Mouse (Mus musculus): ENCODE results near the gene Snx11.
"Not testable (repeated sequence)": the region's sequence is repeated elsewhere in the genome, so short reads cannot be mapped to it uniquely, and the experiment has no call there.

Snx11 gene

GRCm38 (mm10) chr11:96796081-96796480 is 18.7 kb upstream of the Snx11 start:
- no peak for DNase-seq (ENCODE audit: low read depth, low spot score)

DNA sequence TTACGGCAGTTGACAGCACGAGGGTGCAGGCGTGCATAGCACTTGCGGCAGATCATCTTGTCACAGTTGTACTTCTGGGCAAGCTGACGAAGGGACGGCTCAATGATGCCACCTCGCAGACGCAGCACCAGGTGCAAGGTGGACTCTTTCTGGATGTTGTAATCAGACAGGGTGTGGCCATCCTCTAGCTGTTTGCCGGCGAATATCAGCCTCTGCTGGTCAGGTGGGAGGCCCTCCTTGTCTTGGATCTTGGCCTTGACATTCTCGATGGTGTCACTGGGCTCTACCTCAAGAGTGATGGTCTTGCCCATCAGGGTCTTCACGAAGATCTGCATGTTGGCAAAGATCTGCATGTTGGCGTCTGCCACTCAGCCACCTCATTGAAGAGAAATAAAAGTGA is 18.1 kb upstream of the Snx11 start:
- DNase-seq (ENCODE audit: low read depth, low spot score), result no peak

GRCm38 (mm10) chr11:96790681-96791080 is 13.3 kb upstream of the Snx11 start:
- DNase-seq (ENCODE audit: low read depth, low spot score), result no peak

- DNase-seq (ENCODE audit: low read depth, low spot score), result no peak
Measured at GRCm38 (mm10) chr11:96789990-96790389, 12.6 kb upstream of the Snx11 start.

DNA sequence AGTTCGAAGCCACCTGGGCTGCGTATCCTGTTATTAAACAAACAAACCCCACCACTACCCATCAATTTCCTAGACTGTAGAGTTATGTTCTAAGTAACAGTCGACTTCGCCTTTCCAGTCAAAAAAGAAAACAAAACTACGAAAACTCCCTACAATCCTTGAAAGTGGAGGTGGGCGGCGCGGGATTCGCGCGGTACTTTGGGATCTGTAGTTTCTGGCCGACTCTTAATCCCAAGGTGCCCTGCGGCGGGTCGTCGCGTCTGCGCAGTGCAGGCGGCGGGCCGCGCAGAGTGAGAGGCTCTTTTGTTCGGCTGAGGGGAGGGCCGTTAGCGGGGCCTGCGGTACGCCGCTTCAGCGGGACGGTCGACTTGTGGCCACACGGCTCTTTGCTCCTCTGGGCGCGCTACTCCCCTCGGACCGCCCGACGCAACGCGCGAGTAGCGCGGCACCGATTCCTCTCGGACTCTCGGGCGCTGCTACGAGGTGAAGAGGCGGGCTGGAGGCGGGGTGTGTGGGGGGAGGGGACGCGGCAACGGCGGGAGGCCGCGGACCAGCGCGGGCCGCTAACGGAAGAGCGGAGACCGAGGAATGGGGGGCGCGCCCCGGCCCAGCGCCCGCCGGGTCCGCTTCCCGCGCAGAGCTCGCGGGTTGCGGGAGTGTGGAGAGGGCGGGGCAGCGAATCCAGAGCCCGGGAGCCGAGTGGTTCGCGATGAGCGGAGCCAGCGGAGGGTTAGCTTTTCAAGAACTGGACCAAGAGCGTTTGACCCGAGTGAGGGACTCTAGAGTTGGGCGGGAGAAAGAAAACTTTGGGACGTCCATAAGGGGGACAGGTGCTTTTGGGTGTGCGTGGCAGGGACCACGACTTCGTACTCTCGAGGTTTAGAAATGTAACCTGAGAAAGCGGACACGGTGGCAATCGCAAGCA is 11.8 kb upstream of the Snx11 start, which contains the start of gene Cbx1:
Cbx1 (plus strand) TSS at position 257 of the 925 bp plus-strand sequence.
- peak; percentile 81 for DNase-seq (ENCODE audit: low read depth, low spot score)

DNA sequence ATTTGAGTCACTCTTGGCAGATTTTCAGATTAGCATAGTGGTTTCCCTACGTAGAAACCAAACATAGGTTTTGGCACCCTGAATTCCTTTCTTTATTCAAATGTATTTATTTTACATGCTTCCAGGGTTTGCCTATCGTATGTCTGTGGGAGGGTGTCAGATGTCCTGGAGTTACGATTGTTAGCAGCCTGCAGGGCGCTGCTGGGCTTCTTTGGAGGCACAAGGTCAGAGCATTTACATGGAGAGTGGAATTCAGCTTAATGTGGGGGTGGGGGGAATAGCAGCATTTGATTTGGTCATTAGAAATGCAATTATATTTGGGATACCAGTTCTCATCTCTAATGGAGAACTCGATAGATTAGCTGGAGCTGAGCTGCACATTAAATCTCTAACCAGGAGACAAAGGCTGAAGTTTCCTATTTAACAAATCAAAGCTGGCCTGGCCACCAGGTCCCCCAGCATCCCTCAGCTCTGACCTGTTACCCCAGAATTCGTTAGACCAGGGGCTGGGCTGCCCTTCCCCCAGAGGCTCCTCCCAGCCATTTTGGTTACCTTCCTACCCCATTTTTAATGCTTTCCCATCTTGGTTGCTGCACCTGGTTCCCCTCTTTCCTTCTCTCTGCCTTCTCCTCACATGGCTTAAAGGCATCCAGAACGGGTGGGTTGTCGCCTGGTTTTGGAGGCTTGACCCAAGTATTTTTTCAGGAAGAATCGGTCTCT is 9.5 kb upstream of the Snx11 start:
- DNase-seq (ENCODE audit: low read depth, low spot score), result no peak

DNA sequence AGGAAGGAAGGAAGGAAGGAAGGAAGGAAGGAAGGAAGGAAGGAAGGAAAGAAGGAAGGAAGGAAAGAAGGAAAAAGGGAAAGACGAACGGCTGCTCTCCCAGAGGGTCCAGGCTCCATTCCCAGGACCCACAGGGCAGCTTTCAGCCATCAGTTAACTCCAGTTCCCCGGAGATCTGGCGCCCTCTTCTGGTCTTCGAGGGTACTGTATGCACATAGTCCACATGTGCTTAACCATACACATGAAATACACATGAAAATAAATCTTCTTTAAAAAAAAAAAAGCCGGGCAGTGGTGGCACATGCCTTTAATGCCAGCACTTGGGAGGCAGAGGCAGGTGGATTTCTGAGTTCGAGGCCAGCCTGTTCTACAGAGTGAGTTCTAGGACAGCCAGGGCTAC is 7.5 kb upstream of the Snx11 start:
- DNase-seq (ENCODE audit: low read depth, low spot score), result not testable (repeated sequence)

DNA sequence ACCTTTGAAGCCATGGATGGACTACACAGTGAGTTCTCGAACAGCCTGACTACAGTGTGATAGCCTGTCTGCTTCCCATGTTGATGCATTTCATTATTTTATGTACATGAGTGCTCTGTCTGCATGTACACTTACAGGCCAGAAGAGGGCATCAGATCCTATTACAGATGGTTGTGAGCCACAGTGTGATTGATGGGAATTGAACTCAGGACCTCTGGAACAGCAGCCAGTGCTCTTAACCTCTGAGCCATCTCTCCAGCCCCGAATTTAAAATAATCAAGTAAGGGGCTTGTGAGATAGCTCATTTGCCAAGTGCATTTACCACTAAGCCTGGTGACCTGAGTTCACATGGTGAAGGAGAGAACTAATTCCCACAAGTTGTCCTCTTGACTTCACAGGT is 4.1 kb upstream of the Snx11 start:
- no peak for DNase-seq (ENCODE audit: low read depth, low spot score)

GRCm38 (mm10) chr11:96780306-96780705 is 2.9 kb upstream of the Snx11 start:
- no peak for DNase-seq (ENCODE audit: low read depth, low spot score)

GRCm38 (mm10) chr11:96778061-96778627 is 785 bp upstream of the Snx11 start:
- DNase-seq (ENCODE audit: low read depth, low spot score), result not testable (repeated sequence)

GRCm38 (mm10) chr11:96776068-96776467 is 1.3 kb downstream of the Snx11 start:
- no peak for DNase-seq (ENCODE audit: low read depth, low spot score)

- no peak for DNase-seq (ENCODE audit: low read depth, low spot score)
Measured at GRCm38 (mm10) chr11:96775665-96776064, 1.7 kb downstream of the Snx11 start.

- DNase-seq (ENCODE audit: low read depth, low spot score), result no peak
Measured at GRCm38 (mm10) chr11:96775063-96775462, 2.3 kb downstream of the Snx11 start.

GRCm38 (mm10) chr11:96774536-96774935 is 2.8 kb downstream of the Snx11 start:
- DNase-seq (ENCODE audit: low read depth, low spot score), result no peak

DNA sequence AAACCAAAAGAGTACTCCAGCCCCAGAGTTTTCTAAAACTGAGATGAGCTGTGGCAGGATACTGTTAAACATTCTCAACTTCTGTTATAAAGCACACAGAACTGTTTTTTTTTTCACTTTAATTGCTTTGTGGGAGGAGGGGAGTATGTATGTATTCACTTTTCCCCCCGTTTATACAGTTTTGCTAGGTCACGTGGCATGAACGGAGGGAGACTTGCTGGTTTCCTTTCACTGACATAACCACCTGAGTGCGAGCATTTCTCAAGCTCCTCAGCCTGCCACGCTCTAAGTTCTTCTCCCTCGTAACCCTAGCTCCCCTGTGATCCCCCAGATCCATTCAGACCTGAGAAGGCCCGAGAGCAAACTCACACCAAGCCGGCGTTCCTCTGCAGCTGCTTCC is 4.9 kb downstream of the Snx11 start:
- no peak for DNase-seq (ENCODE audit: low read depth, low spot score)

- no peak for DNase-seq (ENCODE audit: low read depth, low spot score)
Measured at GRCm38 (mm10) chr11:96771274-96771975, 5.9 kb downstream of the Snx11 start.

GRCm38 (mm10) chr11:96768240-96768639 is 9.1 kb downstream of the Snx11 start:
- DNase-seq (ENCODE audit: low read depth, low spot score), result no peak

DNA sequence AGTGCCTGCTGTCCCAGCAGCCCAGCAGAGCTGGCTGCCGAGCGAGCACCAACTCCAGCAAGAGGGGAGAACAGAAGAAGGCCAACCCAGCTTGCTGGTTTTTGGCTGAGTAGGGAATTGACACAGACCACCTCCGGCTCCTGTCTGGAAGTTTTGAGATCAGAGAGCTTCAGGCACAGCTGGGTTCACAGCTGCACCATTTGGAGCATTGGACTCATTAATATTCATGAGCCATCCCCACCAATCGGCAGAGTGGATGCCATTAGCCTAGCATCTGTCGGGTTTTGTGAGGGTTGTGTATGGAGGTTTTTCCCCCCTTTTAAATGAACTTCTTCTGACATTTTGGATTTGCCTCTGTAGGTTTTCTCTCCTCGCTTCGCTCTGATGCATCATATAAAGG is 10.3 kb downstream of the Snx11 start:
- no peak for DNase-seq (ENCODE audit: low read depth, low spot score)

DNA sequence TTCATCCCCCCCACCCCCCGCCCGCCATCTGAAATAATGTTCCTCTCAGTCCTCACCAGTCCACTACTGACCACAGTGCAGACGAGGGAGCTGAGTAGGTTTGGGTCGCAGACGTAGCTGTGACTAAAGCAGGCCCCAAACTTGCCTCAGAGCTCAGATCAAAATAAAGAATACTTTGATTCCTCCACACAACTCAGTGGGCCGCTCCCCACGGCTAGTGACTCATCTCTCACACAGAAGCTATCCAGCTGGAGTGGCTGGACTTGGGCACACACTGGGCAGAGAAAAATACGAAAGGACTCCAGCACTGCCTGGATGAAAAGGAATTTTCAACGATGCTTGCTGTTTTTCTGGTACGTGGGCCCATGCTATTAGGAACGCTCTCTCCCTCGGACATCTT is 10.8 kb downstream of the Snx11 start:
- DNase-seq (ENCODE audit: low read depth, low spot score), result no peak

- peak; percentile 57 for DNase-seq (ENCODE audit: low read depth, low spot score)
Measured at GRCm38 (mm10) chr11:96765645-96766044, 11.7 kb downstream of the Snx11 start.

DNA sequence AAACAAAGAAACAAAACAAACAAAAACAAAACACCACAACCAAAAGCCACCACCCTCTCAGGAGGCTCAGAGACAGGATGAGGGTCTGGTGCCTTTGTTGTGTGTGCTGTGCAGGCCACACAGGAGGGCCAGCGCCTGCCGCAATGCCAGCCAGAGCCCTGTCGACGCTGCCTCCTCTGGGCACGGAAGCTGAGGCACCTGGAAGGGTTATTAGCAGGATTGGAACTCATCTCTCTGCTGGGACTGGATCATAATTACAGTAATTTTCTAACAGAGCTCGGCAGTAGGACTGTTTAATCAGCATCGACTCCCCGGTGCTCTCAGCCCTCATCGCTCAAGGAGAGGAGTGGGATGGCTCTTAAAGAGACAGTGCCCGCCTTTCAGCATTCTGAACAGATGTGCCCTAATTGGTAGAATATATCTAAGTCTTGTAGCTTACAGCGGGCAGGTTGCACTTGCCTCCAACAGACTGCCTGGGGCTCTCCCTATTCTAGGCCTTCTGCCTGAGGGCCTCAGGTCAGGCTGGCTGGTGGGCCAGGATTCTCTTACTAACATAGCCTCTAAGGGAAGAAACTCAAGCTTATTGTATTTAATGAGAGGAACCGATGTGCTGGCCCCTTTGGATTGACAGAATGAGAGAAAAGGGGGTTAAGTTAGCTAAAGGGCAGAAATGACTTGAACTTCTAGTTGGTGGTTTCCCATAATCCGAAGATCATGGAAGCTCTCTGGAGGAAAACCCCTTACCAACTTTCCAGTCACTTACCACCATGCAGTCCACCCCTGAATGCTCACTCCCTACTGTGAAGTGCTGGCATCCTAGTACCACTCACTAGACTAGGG is 12.6 kb downstream of the Snx11 start:
- DNase-seq (ENCODE audit: low read depth, low spot score), result no peak
